Mouse (Mus musculus): Measurements from ENCODE around the gene Prkci.

GRCm38 (mm10) chr3:30994859-30995258 is 688 bp upstream of the Prkci start:
- TF ChIP-seq CTCF (IDR thresholded peaks at IDR 0.05) = no peak
- no peak for TF ChIP-seq EP300 (IDR thresholded peaks at IDR 0.05)

Data from lung, postnatal 0 days (tissue).